Mouse (Mus musculus) megakaryocyte, adult 5-6 weeks (primary cell): ENCODE results near the gene Zfp358. TPM values are rescaled to one million over a fixed set of nuclear protein-coding genes. Genes with fewer than 3 reads are reported as not detected.
A peak's percentile ranks its signal among the peaks of the same experiment; 100 is the strongest.

ENCODE experiments used
- ATAC-seq: 2 replicates; pipeline ENCODE4 v1.8.0; 2016; ENCODE audit warnings: mild to moderate bottlenecking, inconsistent platforms; ENCODE audit not compliant: poor library complexity, severe bottlenecking
- total RNA-seq, 2 experiments: library from RNA; stranded (forward) in 1 of 2; stranded (reverse) in 1 of 2; fragments of 153-499, 151-499 nt in 1 of 2; fragments of 221-1000, 200-1000 nt in 1 of 2; gene quantifications; 2 replicates each; pipeline versions ENCODE4 v1.2.3 to v1.2.4; 2015 to 2017

The Zfp358 gene
- total RNA-seq, 2 experiments from 2014 or later, result 3.3 to 7.9 TPM

GRCm38 (mm10) chr8:3498583-3498982 is 5.6 kb downstream of the Zfp358 start:
- ATAC-seq, result no peak

- peak; percentile 23; the same call in 1 of the 2 replicates for ATAC-seq
Measured at GRCm38 (mm10) chr8:3499751-3500150, 6.8 kb downstream of the Zfp358 start.

GRCm38 (mm10) chr8:3500235-3501090 is 7.5 kb downstream of the Zfp358 start, which contains the start of gene Mcoln1:
Mcoln1 (plus strand) TSS chr8:3500457.
- peak; percentile 90 for ATAC-seq

- ATAC-seq, result no peak
Measured at GRCm38 (mm10) chr8:3502217-3502616, 9.3 kb downstream of the Zfp358 start.

- ATAC-seq, result no peak
Measured at GRCm38 (mm10) chr8:3507979-3508754, 15.2 kb downstream of the Zfp358 start.

DNA sequence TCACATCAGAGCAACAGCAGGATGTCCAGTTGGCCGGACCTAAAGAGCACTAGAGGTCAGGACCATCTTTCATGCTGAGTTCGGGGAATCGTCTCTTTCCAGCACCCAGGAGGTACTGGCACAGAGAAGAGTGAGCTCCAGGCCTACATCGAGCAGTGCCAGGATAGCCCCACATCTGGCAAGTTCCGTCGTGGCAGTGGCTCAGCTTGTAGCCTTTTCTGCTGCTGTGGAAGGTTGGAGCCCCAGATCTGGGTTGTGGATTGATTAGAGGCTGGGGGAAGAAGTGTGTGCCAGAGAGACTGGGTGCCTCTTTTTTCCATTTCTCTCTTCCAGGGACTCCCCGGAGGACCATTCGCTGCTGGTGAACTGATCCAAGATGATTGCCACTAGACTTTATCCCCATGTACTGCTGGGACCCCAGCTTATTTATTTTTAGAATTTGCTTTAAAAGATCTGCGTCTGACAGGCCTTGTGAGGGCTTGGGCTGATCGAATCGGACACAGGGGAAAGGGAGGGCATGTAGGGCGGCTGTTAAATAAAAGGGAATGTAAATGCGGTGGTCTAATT is 21.8 kb downstream of the Zfp358 start:
- ATAC-seq, result no peak

- ATAC-seq, result peak; percentile 77
Measured at GRCm38 (mm10) chr8:3515260-3515671, 22.3 kb downstream of the Zfp358 start, which contains the start of gene Pnpla6. Pnpla6 (plus strand) TSS chr8:3515384.

DNA sequence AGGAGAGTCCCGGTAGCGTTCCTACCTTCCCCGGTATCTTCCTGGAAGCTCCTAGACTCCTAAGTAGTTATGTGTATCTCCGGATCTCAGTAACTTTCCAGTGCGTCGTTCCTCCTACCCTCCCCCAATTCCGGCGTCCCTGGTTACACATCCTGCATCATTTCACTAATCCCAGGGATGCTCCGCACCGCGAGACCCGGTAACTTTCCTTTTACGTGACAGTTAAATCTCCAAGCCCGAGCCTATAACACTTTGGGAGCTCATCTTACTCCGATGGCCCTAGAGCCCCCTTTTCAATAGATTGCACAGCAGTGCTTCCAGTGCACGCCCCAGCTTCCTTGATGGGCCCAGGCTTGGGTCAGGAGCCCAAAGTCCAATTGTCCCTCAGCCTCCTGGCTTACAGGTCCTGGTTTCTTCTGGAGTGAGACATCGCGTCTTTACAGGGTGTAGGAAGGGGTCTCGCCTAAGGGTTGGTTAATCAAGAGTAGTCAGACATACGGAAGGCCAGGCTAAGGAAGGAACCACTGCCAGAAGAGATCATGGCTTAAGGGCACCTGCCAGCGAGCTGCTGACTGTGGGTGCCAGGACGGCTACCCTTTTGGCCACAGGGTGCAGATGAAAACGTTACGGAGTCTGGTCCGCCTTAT is 23.0 kb downstream of the Zfp358 start:
- ATAC-seq, result peak; percentile 28

GRCm38 (mm10) chr8:3516450-3517116 is 23.6 kb downstream of the Zfp358 start:
- ATAC-seq, result peak; percentile 86

- ATAC-seq, result no peak
Measured at GRCm38 (mm10) chr8:3517117-3517495, 24.2 kb downstream of the Zfp358 start.

- peak; percentile 70 for ATAC-seq
Measured at GRCm38 (mm10) chr8:3522007-3522697, 29.2 kb downstream of the Zfp358 start.

- no peak for ATAC-seq
Measured at GRCm38 (mm10) chr8:3530816-3531215, 37.9 kb downstream of the Zfp358 start.

GRCm38 (mm10) chr8:3531936-3532335 is 39.0 kb downstream of the Zfp358 start:
- no peak for ATAC-seq

DNA sequence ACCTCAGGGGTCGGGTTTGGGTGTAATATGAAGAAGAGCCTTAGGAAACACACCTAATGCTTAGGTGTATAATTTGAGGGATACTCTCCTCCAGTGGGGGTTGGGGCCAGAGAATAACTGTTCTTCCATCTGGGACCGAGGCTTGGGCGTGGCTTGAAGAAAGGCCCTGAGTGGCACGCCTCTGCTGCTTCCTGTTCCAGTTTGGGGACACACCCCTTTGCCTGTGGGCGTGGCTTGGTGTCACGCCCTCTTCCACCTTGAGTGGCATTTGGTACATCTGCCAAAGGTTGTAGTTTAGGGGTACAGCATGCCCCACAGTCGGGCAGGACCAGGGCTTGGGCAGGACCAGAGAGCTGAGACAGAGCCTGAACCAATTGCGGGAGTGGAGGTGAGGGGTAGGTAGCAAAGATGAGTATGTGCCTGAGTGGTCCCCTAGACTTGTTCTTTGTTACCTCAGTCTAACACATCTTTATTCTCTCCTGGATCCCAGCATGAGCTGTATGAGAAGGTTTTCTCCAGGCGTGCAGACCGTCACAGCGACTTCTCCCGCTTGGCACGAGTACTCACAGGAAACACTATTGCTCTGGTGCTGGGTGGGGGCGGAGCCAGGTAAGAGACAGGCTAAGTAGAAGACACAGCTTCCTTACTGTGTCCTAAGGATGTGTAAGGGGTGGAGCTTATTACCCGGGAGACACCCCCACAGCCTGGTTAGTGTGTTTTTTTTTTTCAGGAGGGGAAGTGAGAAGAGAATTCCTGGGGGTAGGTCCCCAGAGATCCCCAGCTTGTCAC is 43.3 kb downstream of the Zfp358 start:
- peak; percentile 72 for ATAC-seq

DNA sequence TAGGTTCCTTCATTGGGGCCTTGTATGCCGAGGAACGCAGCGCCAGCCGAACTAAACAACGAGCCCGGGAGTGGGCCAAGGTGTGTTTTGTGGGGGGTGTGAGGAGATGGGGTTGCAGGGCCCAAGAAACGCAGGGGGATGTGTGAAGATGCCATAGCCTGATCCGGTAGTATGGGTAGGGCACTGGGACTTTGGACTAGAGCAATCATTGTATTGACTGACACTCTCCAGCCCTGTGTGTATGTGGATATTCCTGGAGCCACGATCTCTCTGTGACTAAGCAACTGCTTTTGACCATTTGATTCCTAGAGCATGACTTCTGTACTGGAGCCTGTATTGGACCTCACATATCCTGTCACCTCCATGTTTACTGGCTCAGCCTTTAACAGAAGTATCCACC is 44.0 kb downstream of the Zfp358 start:
- ATAC-seq, result no peak

GRCm38 (mm10) chr8:3537666-3538065 is 44.7 kb downstream of the Zfp358 start:
- ATAC-seq, result no peak

- ATAC-seq, result no peak
Measured at GRCm38 (mm10) chr8:3539146-3539545, 46.2 kb downstream of the Zfp358 start.

DNA sequence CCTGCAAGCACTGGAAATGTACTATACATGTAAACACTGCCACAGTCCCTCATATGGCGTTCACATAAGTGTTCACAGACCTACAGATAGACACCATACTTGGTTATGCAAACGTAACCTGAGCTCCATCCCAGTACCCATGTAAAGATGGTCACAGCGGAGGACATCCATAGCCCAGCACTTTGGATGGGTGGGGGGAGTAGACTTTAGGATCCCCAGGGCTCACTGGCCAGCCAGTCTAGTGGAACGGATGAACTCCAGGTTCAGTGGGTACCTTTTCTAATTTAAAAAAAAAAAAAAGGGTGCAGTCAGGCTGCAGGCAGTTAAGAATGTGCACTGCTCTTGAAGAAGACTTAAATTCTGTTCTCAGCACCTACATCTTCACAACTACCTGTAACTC is 47.1 kb downstream of the Zfp358 start:
- no peak for ATAC-seq

DNA sequence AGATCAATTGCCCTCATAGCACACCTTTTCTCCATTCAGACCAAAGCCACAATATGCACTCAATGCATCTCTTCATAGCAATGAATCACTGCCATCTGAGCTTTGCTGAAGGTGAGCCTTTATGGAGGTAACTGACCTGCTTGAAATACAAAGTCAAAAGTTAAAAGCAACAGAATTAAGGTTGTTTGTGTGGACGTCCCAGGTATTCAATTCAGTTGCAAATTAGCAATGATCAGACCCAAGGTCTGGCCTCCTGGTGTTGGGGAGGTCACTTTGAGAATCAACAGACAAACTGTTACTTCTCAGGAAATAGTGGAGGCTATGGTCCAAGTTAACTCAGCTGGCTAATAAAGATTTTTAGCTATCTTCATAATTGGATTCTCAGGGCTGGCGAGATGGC is 53.6 kb downstream of the Zfp358 start:
- ATAC-seq, result no peak
